Mouse (Mus musculus): ENCODE results near the gene Dnah10.
"Not testable (repeated sequence)": the region's sequence is repeated elsewhere in the genome, so short reads cannot be mapped to it uniquely, and the experiment has no call there.

Gene Dnah10

DNA sequence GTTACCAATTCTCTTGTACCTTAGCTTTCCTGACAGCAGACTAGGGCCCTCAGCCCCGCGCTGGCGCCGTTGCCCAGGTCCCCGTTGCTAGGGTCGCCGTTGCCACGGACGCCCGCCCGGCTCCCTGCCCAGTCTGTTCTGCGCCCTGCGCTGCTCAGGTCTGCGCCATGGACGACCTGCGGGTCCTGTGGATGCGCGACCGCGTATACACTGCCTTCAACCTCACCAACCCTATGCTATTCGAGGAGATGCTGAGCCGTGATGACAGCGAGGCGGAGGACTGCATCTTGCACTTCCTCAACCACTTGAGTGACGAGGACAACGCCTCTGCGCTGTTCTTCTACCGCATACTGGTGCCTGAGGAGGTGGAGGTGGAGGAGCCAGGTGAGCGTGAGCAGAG is at the start of gene Dnah10:
Dnah10 (plus strand) TSS at position 89 of the 400 bp plus-strand sequence.
- no peak for DNase-seq

DNA sequence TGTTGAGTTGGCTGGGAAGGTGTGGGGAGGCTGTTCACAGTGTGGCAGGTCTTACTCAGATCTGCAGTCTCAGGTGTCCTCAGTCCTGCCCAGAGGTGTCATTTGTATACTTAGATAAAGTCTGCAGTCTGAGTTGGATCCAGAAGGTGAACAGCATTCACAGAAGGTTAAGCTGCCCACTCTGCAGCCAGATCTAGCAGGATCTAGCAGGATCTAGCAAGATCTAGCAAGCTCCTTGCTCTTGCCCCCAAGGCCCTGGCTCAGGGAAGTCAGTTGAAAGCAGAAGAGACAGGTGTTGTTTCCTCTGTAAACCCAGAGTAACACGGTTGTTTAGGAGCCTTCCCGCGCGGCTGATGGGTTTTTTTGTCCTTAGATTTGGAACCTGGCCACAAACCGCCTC is 11.1 kb upstream of the Dnah10 start:
- DNase-seq: peak; percentile 29 to 43

DNA sequence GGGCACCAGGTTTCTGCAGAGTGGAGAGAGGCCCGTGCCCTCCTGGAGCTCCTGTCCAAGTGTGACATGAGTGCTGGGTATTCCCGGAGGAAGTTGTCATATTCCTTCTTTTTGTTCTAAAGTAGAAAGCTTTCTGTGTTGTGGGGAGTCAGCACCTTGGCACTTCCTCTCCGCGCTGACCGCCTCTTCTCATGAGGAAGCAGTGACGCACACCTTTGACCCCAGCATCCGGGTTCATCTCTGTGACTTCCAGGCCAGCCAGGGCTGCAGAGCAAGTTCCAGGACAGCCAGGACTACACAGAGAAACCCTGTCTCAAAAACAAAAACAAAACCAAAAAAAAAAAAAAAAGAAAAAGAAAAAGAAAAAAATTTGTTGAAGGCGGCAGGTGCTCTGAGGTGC is 9.8 kb upstream of the Dnah10 start:
- DNase-seq: peak; percentile 49 to 66

DNA sequence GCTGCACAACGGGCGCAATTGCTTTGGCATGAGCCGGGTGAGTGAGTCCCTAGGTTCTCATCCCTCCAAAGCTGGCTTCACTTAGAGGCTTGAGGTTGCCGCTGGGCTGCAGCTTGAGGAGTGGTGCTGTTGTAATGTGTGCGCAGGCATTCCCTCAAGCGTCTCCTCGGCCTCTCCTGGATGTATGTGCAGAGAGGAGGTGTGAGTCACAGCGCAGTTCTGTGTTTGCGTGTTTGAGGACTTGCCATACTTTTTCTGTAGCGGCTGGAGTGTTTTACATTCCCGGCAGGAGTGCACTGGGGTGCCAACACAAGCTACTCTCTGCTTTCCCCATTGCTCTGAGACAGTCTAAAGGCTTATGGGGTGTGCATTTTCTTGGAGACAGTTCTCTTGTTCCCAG is 6.9 kb upstream of the Dnah10 start:
- DNase-seq: no peak

DNA sequence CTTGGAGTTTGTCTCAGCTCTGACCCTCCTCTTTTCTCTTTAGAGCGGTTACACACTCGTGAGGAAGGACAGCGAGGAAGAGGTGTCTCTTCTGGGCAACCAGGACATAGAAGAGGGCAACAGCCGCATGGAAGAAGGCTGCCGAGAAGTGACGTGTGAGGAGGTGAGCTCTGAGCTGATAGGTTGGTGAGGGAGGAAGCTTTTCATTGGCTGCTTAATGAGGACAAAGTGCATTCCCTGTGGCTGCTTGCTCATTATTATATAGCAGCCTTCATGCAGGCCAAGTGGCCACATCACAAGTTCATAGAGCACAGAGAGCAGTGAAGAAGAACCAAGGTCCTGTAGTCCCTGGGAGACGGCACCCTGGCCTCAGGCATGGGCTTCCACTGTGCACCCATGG is 6.5 kb upstream of the Dnah10 start:
- peak; percentile 62 to 67 for DNase-seq

DNA sequence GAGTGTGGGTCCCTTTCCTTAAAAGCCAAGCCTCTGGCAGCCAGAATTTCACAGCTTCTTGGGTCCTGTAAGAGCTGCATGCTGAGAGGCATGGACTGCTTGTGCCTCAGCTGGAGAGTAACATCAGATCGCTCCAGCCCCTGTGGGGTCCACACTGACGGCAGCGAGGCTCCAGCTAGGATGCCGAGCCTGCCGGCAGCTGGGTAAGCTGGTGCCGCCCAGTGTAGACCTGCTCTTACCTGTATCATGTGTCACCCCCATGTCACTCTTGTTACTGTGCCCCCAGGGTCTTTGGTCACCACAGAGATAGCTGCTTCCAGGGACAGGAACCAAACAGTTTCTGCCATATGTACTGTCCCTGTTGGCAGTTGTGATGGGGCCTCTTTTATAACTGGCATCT is 1.8 kb upstream of the Dnah10 start:
- no peak for DNase-seq

DNA sequence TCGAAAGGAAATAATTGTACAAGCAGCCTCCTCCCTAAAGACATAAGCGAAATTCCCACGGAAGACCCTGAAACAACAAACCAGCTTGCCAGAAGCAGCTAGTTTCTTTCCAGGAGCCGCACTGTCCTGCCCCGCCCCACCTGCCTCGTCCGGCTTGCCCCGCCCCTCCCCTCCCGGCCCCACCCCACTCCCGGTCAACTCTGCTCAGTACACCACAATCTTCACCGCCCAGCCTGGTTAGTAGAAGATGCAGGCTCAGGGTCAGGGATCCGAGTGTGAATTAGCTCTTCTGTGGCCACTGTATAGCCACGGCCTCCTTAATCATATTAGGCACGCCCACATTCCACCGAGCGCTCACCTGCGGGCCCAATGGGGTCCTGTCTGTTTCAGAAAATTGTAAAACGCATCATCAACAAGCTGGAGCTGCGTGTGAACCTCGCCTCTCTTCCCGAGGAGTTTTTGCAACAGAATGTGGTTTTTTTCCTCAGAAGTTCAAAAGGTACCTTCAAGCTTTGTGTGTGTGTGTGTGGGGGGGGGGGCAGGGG is 4.8 kb downstream of the Dnah10 start:
- peak in 1 of 2 experiments; percentile 5 for DNase-seq

DNA sequence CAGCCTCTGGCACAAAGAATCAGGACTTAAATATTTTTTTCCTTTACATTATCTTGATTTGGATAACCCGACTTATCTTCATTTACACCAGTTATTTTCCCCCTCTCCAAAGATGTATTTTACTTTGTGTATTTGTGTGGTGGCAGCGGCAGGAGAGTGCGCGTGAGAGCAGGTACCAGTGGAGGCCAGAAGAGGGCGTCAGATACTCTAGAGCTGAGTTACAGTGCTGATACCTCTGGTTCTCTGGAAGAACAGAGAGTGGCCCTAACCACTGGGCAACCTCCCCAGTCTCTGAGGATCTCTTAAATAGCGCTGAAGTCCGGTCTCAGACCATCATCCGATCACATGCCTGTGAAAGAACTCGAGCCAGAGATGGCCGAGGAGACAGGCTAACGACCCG is 9.1 kb downstream of the Dnah10 start:
- DNase-seq: no peak

DNA sequence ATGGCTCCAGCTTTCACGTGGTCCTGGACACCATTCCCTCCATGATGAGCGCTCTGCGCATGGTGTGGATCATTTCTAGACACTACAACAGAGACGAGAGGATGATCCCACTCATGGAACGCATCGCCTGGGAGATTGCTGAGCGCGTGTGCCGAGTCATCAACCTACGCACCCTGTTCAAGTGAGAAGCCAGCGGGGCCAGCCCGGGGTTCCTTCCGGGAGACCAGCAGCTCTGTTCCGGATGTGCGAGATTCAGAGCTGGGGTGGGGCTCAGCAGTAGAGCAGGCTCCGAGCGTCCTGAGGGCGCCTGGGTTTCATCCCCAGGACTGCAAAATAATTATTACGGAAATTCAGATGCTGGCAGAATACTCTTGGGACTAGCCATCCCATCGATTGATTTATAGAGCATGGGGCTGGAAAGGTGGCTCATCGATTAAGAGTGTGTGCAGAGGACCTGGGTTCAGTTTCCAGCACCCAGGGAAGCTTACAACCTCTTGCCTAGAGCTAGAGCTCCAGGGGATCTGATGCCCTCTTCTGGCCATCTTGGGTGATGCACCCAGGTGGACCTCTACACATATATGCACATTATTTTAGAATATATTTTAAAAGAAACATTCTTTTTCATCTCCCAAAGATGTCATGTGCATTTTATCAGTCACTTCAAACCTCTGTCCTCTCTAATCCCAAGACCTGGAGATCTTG is 17.2 kb downstream of the Dnah10 start:
- no peak for DNase-seq

DNA sequence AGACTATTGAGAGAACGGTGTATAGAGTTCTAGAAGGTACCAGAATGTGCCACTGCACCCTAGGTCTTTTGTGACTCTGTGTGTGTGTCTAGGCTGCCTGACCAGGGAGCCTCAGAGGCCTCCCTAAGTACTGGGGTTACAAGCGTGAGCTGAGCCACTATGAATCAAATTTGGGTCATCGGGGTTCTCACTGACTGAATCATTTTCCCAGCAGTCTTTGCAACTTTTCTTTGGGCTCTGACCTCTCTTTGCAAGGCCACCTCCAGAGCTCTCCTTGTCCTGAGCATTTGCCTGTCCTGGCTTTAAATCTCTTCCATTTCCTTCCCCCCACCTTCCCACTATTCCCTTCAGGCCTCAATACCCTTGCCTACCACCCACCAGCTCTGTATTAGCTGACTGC is 19.0 kb downstream of the Dnah10 start:
- DNase-seq: no peak

DNA sequence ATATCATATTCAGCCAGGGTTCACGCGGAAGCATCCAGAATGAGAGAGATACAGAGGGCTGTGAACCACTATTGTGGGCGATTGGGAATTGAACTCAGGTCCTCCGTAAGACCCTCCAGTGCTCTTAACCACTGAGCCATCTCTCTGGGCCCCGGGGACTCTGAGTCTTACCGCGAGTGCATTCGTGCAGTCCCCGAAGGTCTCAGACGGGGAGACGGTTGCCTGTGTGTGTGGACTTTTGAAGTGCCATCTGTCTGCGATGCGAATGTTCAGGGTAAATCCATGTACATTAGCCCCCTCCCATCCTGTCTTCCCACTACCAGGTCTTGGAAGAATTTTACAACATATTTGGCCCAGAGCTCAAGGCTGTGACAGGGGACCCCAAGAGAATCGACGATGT is 21.3 kb downstream of the Dnah10 start:
- DNase-seq: no peak

DNA sequence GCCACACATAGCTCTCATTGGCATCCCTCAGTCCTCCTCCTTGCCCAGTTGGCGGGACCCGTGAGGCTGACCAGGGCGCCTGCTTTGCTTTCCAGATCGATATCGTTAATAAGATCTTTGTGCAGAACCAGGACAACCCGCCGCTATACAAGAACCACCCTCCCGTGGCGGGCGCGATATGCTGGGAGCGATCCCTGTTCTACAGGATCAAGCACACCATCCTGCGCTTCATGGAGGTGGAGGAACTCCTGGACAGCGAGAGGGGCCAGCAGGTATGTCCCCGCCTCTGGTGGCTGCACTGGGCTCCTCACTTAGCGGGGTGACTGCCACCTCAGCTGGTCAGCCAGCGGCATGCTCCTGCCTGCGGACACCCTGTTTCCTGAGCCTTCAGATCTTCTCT is 23.4 kb downstream of the Dnah10 start:
- DNase-seq: no peak

DNA sequence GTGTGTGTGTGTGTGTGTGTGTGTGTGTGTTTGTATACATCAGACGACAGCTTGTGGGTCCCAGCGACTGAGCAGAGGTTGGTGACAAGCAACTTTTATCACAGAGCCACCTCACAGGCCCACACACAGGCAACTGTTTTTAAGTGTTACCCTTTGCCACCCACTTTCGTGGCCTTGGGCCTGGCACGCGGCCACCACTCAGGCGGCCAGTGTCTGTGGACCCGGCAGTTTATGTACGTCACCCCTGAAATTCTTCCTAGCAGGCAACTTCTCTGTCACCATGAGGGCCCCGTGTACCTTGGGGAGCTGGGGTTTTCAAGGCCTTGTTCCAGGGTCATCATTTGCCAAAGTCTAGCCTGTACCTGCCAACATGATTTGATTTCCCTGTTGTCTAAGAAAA is 26.8 kb downstream of the Dnah10 start:
- no peak for DNase-seq

DNA sequence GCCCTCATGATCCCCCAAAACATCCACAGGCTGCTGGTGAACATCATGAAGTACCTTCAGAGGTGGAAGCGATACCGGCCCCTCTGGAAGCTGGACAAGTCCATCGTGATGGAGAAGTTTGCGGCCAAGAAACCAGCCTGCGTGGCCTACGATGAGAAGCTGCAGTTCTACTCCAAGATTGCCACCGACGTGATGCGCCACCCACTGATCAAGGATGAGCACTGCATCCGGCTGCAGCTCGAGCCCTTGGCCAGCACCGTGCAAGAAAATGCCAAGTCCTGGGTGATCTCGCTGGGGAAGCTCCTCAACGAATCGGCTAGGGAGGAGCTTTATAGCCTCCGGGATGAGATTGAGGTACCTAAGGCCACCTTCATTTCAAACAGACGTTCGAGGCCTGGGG is 36.1 kb downstream of the Dnah10 start:
- no peak for DNase-seq

DNA sequence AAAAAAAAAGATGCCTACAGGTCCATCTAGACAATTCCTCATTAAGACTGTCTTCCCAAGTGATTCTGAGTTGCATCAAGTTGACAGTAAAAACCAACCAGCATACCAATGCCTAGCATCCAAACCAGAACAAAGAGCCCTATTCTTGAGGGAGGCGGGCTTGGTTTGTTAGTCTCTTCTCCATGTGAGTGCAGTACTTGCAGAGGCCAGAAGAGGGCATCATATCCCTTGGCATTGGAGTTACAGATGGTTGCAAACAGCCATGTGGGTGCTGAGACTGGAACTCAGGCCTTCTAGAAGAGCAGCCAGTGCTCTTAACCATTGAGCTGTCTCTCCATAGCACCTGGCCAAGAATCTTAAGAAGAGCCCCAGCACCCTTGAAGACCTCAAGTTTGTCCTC is 36.9 kb downstream of the Dnah10 start:
- no peak for DNase-seq

DNA sequence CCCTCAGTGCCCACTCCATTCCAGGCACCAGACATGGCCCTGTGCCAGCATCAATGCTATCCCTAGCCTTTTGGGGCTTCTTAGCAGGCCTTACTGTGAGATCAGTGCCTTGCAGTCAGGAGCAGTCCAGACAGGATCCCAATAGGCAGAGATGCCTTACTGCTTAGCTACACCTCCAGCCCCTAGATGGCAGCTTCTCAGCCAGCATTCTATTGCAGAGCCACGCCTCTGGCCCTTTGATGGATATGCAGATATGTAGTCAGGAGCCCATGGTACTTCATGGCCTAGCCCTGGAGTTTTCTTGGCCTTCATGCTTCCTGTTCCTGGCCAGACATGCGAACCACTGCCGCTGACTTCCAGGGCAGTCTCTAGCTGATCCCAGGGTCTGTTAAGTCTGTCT is 49.7 kb downstream of the Dnah10 start:
- DNase-seq: no peak

DNA sequence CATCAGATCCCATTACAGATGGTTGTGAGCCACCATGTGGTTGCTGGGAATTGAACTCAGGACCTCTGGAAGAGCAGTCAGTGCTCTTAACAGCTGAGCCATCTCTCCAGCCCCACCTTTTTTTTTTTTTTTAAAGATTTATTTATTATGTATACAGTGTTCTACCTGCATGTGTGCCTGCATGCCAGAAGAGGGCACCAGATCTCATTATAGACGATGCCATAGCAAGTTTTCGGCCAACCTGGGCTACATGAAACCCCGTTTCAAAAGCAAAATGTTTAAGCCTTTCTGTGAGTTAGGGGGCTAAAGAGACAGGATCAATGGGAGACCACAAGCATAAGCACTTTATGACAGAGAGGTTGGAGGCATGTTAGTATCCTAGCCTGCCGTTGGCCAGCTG is 51.4 kb downstream of the Dnah10 start:
- DNase-seq: not testable (repeated sequence)

DNA sequence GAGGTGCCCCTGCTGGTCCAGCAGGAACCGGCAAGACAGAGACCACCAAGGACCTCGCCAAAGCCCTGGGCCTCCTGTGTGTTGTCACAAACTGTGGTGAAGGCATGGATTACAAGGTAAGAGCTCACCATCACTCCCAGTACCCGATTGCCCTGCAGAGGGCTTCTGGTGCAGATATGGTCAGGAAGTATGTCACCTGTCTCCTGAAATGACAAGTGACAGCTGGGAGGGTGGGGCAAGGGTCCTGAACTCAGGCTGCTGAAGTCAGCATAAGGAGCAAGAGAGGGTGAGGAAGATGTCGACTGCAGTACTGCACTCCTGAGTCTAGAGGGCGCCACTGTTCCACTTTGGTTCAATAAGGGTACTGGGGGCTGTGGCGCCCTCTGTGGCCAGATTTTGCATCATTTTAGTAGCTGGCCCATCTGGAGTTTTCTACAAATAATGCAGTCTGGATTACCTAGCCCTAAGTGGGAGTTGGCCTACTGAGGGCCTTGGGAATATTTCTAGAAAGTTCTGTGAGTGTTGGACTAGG is 52.4 kb downstream of the Dnah10 start:
- peak in 1 of 2 experiments; percentile 51 for DNase-seq

DNA sequence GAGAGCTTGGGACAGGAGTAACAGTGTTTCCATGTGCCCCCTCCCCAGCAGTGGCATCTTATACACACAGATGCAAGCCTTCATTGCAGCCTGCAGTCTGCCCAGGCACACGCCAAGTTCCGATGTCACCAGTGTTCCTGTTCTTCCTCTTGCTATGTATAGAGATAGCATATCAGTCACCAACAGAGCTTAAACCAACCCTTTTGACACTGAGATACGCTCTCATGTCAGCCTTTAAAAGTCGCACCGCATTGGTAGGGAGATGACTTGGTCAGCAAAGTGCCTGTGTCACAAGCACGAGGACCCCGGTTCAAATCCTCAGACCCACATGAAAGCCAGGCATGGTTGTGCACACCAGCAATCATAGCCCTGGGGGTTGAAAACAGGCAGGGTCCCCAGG is 55.0 kb downstream of the Dnah10 start:
- no peak for DNase-seq

DNA sequence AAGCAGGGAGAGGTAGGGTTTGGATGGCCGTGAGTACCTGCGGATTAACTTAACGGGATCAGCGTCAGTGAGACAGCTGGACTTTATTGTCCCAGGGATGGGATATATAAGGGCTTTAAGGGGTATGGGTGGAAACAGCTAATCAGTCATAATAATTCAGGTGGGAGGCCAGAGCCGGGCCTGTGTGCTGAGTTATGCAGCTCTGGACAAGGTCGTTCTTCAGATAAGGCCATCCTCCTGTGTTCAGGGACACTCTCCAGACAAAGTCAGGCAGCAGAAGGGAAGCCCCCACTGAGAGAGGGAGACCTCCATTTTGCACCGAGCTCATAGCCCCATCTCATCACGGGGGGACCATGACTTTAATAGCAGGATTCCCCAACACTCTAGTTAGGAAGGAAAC is 56.8 kb downstream of the Dnah10 start:
- DNase-seq: no peak

DNA sequence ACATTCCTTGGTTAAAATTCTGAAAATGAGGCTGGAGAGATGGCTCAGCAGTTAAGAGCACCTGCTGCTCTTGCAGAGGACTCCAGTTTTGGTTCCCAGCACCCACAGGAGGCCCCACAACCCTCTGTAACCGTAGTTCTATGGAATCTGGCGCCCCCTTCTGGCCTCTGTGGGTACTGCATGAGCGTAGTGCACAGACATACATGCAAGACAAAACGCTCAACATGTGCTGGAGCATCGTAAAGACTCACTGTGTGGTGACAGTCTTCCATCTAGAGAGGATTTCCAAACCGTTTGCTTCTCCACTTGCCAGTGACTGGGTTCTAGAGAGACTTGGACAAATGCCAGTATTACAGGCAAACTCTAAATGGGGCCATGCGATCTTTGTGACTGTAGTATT is 60.8 kb downstream of the Dnah10 start:
- DNase-seq: no peak

DNA sequence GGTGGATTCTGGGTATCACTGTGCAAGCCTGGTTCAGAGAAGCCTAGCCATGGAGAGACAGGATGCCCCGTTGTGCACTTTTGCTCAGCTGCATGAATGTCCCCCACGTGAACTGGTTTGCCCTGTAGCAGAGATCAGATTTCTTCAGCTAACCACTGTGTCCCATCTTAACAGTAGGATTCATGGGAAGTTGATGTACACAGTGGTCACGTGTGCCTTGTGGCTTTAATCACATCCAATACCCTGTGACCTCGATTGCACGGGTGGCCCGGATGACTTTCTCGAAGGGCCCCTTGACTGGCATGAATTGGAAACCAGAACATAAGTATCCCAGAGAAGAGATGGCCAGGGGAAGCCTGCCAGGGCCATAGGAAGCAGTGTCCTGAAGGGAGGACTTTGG is 67.2 kb downstream of the Dnah10 start:
- DNase-seq: no peak

DNA sequence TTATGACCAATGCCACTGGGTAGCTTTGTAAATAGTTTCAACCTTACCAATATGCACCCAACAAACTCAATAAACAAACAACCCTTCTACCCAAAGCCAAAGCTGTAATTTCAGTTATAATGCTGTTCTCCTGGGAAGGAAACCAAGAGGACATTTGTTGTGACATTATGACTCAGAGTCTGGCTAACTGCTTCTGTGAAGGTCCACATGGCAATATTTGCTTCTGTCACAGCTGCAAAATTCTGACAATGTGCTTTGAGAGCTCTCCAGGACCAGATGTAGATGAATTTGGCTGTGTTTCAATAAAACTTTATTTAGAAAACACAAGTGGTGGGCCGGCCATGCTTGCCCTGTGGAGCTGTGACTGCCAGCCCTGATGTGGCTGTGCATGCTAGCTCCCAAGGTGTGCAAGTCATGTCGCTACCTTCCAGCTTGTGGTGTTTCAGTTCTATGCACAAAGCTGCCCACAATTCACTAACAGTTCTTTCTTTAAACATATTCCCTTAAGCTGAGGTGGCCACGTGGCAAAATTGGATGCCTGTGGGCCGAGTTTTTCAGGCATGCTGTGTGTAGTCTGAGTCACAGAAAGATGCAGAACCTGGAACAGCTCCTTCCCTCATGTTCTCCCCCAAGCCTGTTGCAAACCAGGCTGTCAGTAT is 85.0 kb downstream of the Dnah10 start:
- no peak for DNase-seq

DNA sequence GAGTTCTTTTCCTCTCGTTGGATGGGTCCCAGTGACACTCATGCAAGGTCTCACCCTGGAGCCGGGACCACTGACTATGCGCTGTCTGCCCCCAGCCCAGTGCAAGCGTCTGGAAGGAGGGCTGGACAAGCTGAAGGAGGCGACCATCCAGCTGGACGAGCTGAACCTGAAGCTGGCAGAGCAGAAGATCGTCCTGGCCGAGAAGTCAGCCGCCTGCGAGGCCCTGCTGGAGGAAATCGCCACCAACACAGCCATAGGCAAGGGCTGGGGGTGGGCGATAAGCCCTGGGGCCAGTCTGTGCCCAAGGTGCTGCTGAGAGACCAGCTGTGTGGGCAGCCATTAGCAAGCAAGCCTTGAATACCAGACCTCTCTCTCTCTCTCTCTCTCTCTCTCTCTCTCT is 87.6 kb downstream of the Dnah10 start:
- DNase-seq: no peak

Data from kidney, adult 8-10 months (tissue).